Mouse (Mus musculus) forebrain, embryonic 11.5 days (tissue): ENCODE data around the gene Otub1. TPM values are rescaled to one million over a fixed set of nuclear protein-coding genes. Genes with fewer than 3 reads are reported as not detected.

ENCODE experiments used
- ATAC-seq: fragments of 200-750 bp; cut with Nextera tagmentation; replicated peaks from 2 replicates; pipeline ENCODE4 v1.8.0; 2017; ENCODE audit warnings: moderate TSS enrichment; ENCODE audit not compliant: low FRiP score
- DNase-seq: peaks from one replicate; pipeline ENCODE4 v3.0.0-alpha.2; 2017; ENCODE audit warnings: low spot score
- H3K27ac ChIP-seq: fragments of 300-500 bp; sonication (generic); 2 replicates; pipeline ENCODE4 v1.5.1; 2014; ENCODE audit warnings: low read depth, low read length
- H3K27me3 ChIP-seq: fragments of 300-500 bp; sonication (generic); 2 replicates; pipeline ENCODE4 v1.6.1; 2014; ENCODE audit warnings: mild to moderate bottlenecking, low read length, mixed read lengths; ENCODE audit not compliant: control insufficient read depth, insufficient read depth
- H3K36me3 ChIP-seq: fragments of 300-500 bp; sonication (generic); 2 replicates; pipeline ENCODE4 v1.6.1; 2014; ENCODE audit warnings: mild to moderate bottlenecking, low read length, moderate library complexity, mixed read lengths; ENCODE audit not compliant: control insufficient read depth, insufficient read depth
- H3K4me1 ChIP-seq: fragments of 300-500 bp; sonication (generic); replicated peaks from 2 replicates; pipeline ENCODE4 v1.6.1; 2014; ENCODE audit warnings: low read length, mixed read lengths; ENCODE audit not compliant: control insufficient read depth, insufficient read depth
- H3K4me2 ChIP-seq: fragments of 300-500 bp; sonication (generic); 2 replicates; pipeline ENCODE4 v1.6.1; 2014; ENCODE audit warnings: low read depth, mild to moderate bottlenecking, low read length, moderate library complexity, mixed read lengths; ENCODE audit not compliant: severe bottlenecking
- H3K4me3 ChIP-seq: fragments of 300-500 bp; sonication (generic); 2 replicates; pipeline ENCODE4 v1.5.1; 2014; ENCODE audit warnings: low read depth, low read length
- H3K9ac ChIP-seq: fragments of 300-500 bp; sonication (generic); 2 replicates; pipeline ENCODE4 v1.6.1; 2014; ENCODE audit warnings: low read length
- H3K9me3 ChIP-seq: fragments of 300-500 bp; sonication (generic); 2 replicates; pipeline ENCODE4 v1.6.1; 2016; ENCODE audit warnings: low read length, mixed read lengths; ENCODE audit not compliant: control insufficient read depth
- WGBS: fragments of 180-500 bp; shearing (Covaris S2); extraction: QIAGEN DNeasy Blood & Tissue Kit; methylation state at CpG from one replicate; pipeline ENCODE4 v1.1.7; 2014; 5-methylcytosine and 5-hydroxymethylcytosine counted together
- polyA plus RNA-seq: library from polyadenylated mRNA; unstranded; fragments of >200 nt; fragmentation: Nextera tagmentation; extraction: Ambion mirVana; gene quantifications from 2 replicates; pipeline ENCODE4 v1.2.1, GENCODE M21; 2014

Otub1 gene
- 238 and 256 TPM in 2 replicates for polyA plus RNA-seq

DNA sequence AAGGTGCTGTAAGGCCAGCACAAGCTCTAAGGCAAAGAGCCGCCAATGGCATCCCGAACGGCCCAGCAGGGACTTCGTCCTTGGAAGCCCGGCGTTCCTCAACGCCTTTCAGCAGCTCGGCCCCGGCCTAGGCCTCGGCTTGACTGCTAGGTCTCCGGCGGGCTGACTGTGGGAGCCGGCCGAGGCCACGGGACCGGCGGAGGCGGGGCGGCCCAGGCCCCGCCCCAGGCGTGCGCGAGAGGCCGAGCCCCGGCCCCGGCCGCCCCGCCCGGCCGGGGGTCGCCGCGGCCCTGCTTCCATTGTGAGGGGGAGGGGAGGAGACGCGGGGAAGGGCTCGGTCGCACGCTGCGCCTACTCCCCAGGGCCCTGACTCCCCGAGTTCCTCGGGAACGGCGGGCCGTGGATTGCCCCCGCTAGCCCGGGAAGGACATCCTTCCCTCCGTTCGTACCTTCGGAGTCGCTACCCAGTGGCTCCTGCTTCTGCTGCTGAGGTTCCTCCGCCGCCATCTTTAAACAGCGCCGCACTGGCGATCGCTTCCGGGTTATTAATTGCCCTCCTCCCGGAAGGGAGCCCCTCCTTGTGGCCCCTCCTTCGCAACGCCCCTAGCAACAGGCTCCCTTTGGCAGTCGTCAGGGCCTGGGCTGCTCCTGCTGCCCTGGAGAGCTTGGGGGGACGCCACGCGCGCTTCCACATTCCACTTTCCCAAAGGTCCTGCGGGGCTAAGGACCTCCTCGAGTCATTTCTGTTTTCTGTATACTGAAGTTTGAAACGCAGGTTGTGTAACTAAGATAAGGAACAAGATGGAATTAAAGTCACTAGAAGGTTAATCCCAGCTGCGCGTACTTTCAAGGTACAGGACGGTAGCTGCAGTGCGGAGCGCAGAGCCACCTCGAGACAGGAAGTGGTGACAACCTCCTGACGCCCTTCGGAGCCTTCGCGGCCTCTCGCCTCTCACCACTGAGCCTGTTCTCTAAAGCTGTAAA lies at the start of gene Otub1:
Gene Otub1, minus strand, starts transcription at position 564 of the 984 bp plus-strand sequence.
- under 1% methylated on average over 79 of the region's 79 CpGs for WGBS
- H3K9me3 ChIP-seq, result no peaks in the 10 kb centered on the region
- H3K4me3 ChIP-seq, result peak within 1 kb of the TSS; percentile 87
- peaks cover 5% of the 10 kb centered on the region; the same call in 1 of the 2 replicates for H3K36me3 ChIP-seq
- H3K4me1 ChIP-seq, result peaks cover 5% of the 10 kb centered on the region; the same call in 1 of the 2 replicates
- no peaks in the 10 kb centered on the region for H3K27me3 ChIP-seq
- H3K4me2 ChIP-seq, result peak within 1 kb of the TSS; percentile 76
- ATAC-seq (peak; percentile 97), DNase-seq (peak; percentile 97)
- H3K27ac ChIP-seq, result peak within 1 kb of the TSS; percentile 97
- peak within 1 kb of the TSS; percentile 90 for H3K9ac ChIP-seq

DNA sequence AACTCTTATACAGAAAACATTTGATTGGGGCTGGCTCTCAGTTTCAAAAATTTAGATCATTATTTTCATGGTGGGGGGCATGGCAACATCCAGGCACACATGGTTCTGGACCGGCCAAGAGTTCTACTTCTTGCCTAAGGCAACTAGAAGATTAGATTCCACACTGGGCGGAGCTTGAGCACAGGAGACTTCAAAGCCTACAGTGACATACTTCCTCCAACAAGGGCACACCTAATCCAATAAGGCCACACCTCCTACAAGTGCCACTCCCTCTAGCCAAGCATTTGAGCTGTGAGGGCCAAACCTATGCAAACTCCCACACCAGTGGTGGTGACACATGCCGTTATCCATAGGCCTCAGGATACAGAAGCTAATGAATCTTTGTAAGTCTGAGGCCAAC lies 39.9 kb upstream of the Otub1 start:
- Histone ChIP-seq H3K9ac (no peak overlapping the region), H3K9me3 (no peaks in the 10 kb centered on the region), H3K27me3 (no peaks in the 10 kb centered on the region), H3K4me1 (no peaks in the 10 kb centered on the region), H3K36me3 (no peaks in the 10 kb centered on the region), H3K27ac (no peak overlapping the region), H3K4me3 (no peak overlapping the region), H3K4me2 (no peak overlapping the region)
- ATAC-seq, result no peak
- no peak for DNase-seq
- WGBS, result 85% methylated on average over 3 of the region's 3 CpGs

DNA sequence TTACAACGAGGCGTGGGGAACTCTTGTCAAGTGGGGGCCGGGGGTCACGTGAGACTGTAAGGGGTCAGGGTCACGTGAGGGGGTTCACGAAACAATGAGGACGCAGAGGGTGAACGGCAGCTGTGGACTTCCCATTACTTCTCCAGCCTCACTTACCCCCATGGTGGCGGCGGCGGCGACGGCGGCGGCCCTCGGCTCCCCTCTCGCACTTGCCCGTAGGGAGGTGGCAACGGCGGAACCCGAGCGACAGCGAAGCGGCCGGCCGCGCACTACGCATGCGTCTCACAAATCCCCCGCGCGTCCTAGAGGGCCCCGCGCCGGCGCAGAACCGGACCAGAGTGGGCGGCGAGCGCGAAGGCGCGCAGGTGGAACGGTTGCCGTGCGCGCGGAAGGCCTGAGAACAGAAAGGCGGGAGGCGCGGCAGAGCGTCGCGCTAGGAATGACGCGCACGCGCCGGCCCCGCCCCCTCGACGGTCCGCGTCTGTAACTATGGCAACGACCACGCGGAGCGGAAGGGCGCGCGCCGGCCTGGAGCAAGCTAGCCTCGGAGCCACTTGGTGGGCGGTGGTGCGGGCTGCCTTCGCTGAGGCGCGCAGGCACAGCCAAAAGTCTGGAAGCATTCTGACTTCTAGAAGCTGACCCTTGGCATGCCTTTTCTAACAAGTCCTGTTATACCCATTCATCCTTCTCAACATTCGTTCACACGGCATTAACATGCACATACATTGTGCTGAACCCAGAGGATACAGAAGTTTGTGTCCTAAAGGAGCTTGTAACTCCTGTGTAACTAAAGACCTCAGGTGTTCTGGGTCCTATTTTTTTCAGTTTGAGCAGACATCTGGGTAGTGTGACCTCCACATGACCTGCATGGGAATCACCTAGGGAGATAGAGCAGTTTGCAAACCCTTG lies 34.9 kb upstream of the Otub1 start, which contains the start of gene Naa40:
Gene Naa40, minus strand, starts transcription at position 402 of the 909 bp plus-strand sequence.
- DNase-seq, result peak; percentile 97
- peak within 1 kb of the TSS; percentile 87 for H3K9ac ChIP-seq
- ATAC-seq, result peak; percentile 95
- no peaks in the 10 kb centered on the region for H3K27me3 ChIP-seq
- no peaks in the 10 kb centered on the region for H3K9me3 ChIP-seq
- H3K4me1 ChIP-seq, result peaks cover 6% of the 10 kb centered on the region; the same call in 1 of the 2 replicates
- H3K36me3 ChIP-seq, result no peaks in the 10 kb centered on the region; the same call in 1 of the 2 replicates
- H3K27ac ChIP-seq, result peak within 1 kb of the TSS; percentile 81
- H3K4me3 ChIP-seq, result peak within 1 kb of the TSS; percentile 72
- H3K4me2 ChIP-seq, result peak within 1 kb of the TSS; percentile 63
- WGBS, result under 1% methylated on average over 79 of the region's 80 CpGs

DNA sequence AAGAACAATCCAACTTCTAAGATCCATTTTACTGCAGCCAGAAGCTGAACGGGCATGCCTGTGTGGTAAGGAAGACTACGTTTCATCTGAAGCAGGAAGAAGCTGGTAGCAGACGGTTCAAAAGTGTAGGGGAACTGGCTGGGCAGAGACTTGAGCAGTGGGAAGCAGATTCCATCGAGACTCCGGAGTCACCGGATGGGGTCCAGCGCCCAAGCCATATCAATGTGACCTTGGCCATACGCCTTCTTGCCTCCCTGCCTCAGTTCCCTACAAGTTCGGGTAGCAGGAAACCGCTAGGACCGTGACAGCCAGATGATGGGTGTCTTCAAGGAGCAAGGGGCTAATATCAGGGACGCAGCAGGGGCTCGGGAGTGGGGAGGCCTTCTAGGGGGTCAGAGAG lies 34.2 kb upstream of the Otub1 start:
- DNase-seq (no peak), ATAC-seq (no peak)
- Histone ChIP-seq H3K4me3 (peak overlapping the region; percentile 72), H3K27ac (peak overlapping the region; percentile 81), H3K27me3 (no peaks in the 10 kb centered on the region), H3K9ac (peak overlapping the region; percentile 87), H3K9me3 (no peaks in the 10 kb centered on the region), H3K36me3 (no peaks in the 10 kb centered on the region; the same call in 1 of the 2 replicates), H3K4me1 (peaks cover 6% of the 10 kb centered on the region; the same call in 1 of the 2 replicates), H3K4me2 (peak overlapping the region; percentile 63)
- 3% methylated on average over 13 of the region's 13 CpGs for WGBS

DNA sequence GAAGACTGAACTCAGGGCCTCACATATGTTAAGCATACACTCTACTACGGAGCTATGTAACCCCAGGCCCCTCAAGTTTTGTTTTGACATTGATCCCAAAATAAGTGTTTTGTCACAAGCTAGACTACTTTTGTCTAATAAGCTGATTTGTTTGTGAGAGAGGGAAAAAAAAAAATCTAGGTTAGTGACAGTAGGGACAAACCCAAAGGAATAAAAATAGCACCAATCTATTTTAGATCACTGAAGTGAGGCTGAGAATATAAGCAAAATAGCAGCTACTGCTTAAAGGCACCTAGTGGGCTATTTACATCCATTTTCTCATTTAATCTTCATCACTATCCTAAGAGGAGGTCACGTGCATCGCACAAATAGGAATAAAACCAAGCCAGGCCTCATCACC lies 33.5 kb upstream of the Otub1 start:
- Histone ChIP-seq H3K4me3 (peak overlapping the region; percentile 72), H3K27me3 (no peaks in the 10 kb centered on the region), H3K9me3 (no peaks in the 10 kb centered on the region), H3K27ac (no peak overlapping the region), H3K4me2 (peak overlapping the region; percentile 63), H3K4me1 (peaks cover 6% of the 10 kb centered on the region; the same call in 1 of the 2 replicates), H3K36me3 (no peaks in the 10 kb centered on the region; the same call in 1 of the 2 replicates), H3K9ac (peak overlapping the region; percentile 87; the same call in 1 of the 2 replicates)
- ATAC-seq (no peak), DNase-seq (no peak)
- WGBS, result 91% methylated on average over 3 of the region's 3 CpGs

DNA sequence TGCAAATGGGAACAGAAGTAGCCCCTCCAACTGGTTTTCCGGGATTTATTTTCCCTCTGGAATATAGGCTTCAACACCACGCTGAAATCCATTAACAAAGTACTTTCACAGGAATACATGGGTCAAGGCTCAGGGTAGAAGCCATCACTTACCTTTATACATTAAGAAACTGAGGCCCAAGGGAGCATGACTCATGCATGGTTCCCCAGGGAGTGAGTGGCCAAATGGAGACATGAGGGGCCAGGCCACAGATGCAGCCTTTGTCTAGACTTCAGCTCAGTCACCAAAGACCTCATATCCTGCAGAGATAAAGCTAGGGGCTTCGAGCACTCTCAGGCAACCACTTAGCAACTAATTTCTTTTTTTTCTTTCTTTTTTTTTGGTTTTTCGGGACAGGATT lies 30.6 kb upstream of the Otub1 start:
- no peaks in the 10 kb centered on the region for H3K27me3 ChIP-seq
- H3K9ac ChIP-seq, result no peak overlapping the region
- no peak for ATAC-seq
- peaks cover 6% of the 10 kb centered on the region; the same call in 1 of the 2 replicates for H3K4me1 ChIP-seq
- H3K36me3 ChIP-seq, result no peaks in the 10 kb centered on the region; the same call in 1 of the 2 replicates
- no peak for DNase-seq
- H3K4me2 ChIP-seq, result no peak overlapping the region
- no peaks in the 10 kb centered on the region for H3K9me3 ChIP-seq
- 83% methylated on average over 4 of the region's 4 CpGs for WGBS
- no peak overlapping the region for H3K27ac ChIP-seq
- H3K4me3 ChIP-seq, result no peak overlapping the region

DNA sequence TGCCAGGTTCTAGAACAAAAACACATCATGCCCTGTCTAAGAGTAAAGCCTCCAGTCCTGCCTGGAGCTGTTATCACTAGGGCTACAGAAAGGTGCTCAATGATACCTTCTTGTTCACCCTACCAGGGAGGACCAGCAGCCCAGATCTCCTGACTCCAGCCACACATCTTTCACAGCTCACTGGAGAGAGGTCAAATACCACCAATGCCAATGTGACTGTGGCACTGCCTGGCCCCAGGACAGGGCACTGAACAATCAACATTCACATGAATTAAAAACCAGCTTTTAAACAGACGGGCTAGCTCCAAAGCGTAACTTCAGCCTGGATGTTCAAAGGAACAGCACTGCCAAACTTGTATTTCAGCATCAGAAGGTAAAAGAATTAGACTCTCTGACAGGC lies 29.9 kb upstream of the Otub1 start:
- no peak overlapping the region for H3K27ac ChIP-seq
- no peaks in the 10 kb centered on the region; the same call in 1 of the 2 replicates for H3K36me3 ChIP-seq
- H3K4me2 ChIP-seq, result no peak overlapping the region
- peaks cover 6% of the 10 kb centered on the region; the same call in 1 of the 2 replicates for H3K4me1 ChIP-seq
- no peak overlapping the region for H3K9ac ChIP-seq
- no peaks in the 10 kb centered on the region for H3K9me3 ChIP-seq
- 94% methylated on average over 2 of the region's 2 CpGs for WGBS
- ATAC-seq (no peak), DNase-seq (no peak)
- H3K4me3 ChIP-seq, result no peak overlapping the region
- no peaks in the 10 kb centered on the region for H3K27me3 ChIP-seq

DNA sequence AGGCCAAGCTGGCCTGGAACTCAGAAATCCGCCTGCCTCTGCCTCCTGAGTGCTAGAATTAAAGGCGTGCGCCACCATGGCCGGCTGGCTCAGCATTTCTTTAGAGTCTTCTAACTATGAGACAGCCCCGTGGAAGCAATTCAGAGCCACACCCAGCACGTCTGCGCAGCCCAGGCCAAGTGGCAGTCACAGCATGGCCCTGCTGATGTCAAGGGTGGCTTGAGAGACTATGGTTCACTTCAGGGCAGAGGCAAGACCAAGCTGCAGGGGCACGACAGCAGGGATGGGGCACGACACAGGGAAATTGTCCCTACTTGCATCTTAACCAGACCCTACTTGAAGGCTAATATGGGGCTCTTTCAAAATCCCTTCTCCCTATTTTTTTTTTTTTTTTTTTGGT lies 29.3 kb upstream of the Otub1 start:
- Histone ChIP-seq H3K4me3 (no peak overlapping the region), H3K27me3 (no peaks in the 10 kb centered on the region), H3K4me2 (no peak overlapping the region), H3K4me1 (peaks cover 6% of the 10 kb centered on the region; the same call in 1 of the 2 replicates), H3K36me3 (no peaks in the 10 kb centered on the region; the same call in 1 of the 2 replicates), H3K9me3 (no peaks in the 10 kb centered on the region), H3K27ac (no peak overlapping the region), H3K9ac (no peak overlapping the region)
- ATAC-seq (no peak), DNase-seq (no peak)
- 89% methylated on average over 9 of the region's 9 CpGs for WGBS
